Mouse (Mus musculus) liver, adult 2 months (tissue): ENCODE results near the gene Iqsec2. TPM values are rescaled to one million over a fixed set of nuclear protein-coding genes. Genes with fewer than 3 reads are reported as not detected.
A peak's percentile ranks its signal among the peaks of the same experiment; 100 is the strongest.

ENCODE experiments used
- DNase-seq: peaks from one replicate; pipeline ENCODE4 v3.0.0-alpha.2; 2011; ENCODE audit warnings: low read depth, low spot score; ENCODE audit errors: extremely low read depth
- H3K27ac ChIP-seq: fragments of 200-500 bp; replicated peaks from 2 replicates; pipeline ENCODE4 v1.5.1; 2012; ENCODE audit warnings: low read depth, mild to moderate bottlenecking, control low read depth, inconsistent platforms, low read length; ENCODE audit not compliant: insufficient read depth
- H3K27me3 ChIP-seq: fragments of 200-500 bp; 2 replicates; pipeline ENCODE4 v1.6.1; 2012; ENCODE audit warnings: mild to moderate bottlenecking, moderate library complexity, low read length, inconsistent platforms; ENCODE audit not compliant: control insufficient read depth, insufficient read depth
- H3K36me3 ChIP-seq: fragments of 200-500 bp; 2 replicates; pipeline ENCODE4 v1.6.1; 2012; ENCODE audit warnings: low read length, inconsistent platforms; ENCODE audit not compliant: control insufficient read depth, insufficient read depth
- H3K4me1 ChIP-seq: fragments of 200-500 bp; 2 replicates; pipeline ENCODE4 v1.6.1; 2011; ENCODE audit warnings: low read length; ENCODE audit not compliant: control insufficient read depth, insufficient read depth
- H3K4me3 ChIP-seq: fragments of 200-500 bp; 2 replicates; pipeline ENCODE4 v1.5.1; 2011; ENCODE audit warnings: low read depth, mild to moderate bottlenecking, control low read depth, low read length, moderate library complexity; ENCODE audit not compliant: insufficient read depth
- H3K79me2 ChIP-seq: fragments of 200-500 bp; 2 replicates; pipeline ENCODE4 v1.6.1; 2012; ENCODE audit warnings: inconsistent platforms, mild to moderate bottlenecking, low read length, moderate library complexity; ENCODE audit not compliant: control insufficient read depth, insufficient read depth
- H3K9ac ChIP-seq: fragments of 200-500 bp; 2 replicates; pipeline ENCODE4 v1.6.1; 2012; ENCODE audit warnings: low read depth, mild to moderate bottlenecking, control low read depth, inconsistent platforms, low read length
- CTCF ChIP-seq: fragments of 200-500 bp; IDR thresholded peaks from 2 replicates; pipeline ENCODE4 v1.5.1; 2011; ENCODE audit warnings: low read depth, low read length, control low read depth
- POLR2A ChIP-seq: fragments of 200-500 bp; IDR thresholded peaks from 2 replicates; pipeline ENCODE4 v1.6.1; 2011; ENCODE audit warnings: low read length, control low read depth; ENCODE audit not compliant: insufficient read depth; ENCODE audit errors: extremely low read depth
- WGBS: fragments of 180-500 bp; shearing (Covaris S2); methylation state at CpG from one replicate; pipeline ENCODE4 v1.1.7; 2018; 5-methylcytosine and 5-hydroxymethylcytosine counted together
- polyA plus RNA-seq: library from polyadenylated mRNA; depleted of rRNA; stranded (reverse); fragments of >200 nt; gene quantifications from 2 replicates; pipeline ENCODE4 v1.2.3, GENCODE M21; 2012
- total RNA-seq: library from RNA; depleted of rRNA; stranded (reverse); fragments of >200 nt; gene quantifications from 2 replicates; pipeline ENCODE4 v1.2.3, GENCODE M21; 2014

Gene Iqsec2
- total and polyA plus RNA-seq, 2 experiments: 4.8 to 11.5 TPM

GRCm38 (mm10) chrX:152172487-152172935 is 28.4 kb downstream of the Iqsec2 start:
- peak; percentile 23 for DNase-seq

DNA sequence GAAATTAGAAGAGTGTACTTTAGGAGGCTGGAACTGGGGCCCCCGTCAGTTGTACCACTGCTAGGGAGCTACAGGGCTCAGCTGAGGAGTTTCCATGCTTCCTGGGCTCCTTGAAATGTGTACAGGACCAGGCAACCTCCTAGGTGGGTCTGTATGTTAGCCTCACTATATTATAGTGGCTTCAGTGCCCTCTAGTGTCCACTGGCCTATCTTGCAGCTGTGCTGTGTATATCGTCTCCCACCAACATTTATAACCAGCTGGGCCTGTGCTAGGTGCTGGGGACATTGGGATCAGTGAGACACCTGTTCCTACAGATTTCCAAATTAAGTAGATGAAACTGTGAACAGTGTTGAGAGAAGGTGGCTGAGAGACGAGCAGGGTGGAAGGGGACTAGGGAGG is 31.2 kb downstream of the Iqsec2 start:
- Histone ChIP-seq H3K27me3 (no peaks in the 10 kb centered on the region), H3K36me3 (no peaks in the 10 kb centered on the region), H3K9ac (no peak overlapping the region), H3K27ac (no peak overlapping the region), H3K79me2 (no peaks in the 10 kb centered on the region; the same call in 1 of the 2 replicates), H3K4me3 (no peak overlapping the region), H3K4me1 (peaks cover 9% of the 10 kb centered on the region)
- DNase-seq: no peak
- WGBS: 41% methylated on average over 3 of the region's 3 CpGs
- TF ChIP-seq POLR2A (no peak), CTCF (peak; percentile 37; the same call in 1 of the 2 replicates)

More at GRCm38 (mm10) chrX:152172487-152172935, 28.4 kb downstream of the Iqsec2 start:
- Histone ChIP-seq H3K9ac (no peak overlapping the region), H3K36me3 (no peaks in the 10 kb centered on the region), H3K79me2 (no peaks in the 10 kb centered on the region; the same call in 1 of the 2 replicates), H3K27ac (no peak overlapping the region), H3K4me3 (no peak overlapping the region), H3K27me3 (no peaks in the 10 kb centered on the region), H3K4me1 (peaks cover 4% of the 10 kb centered on the region; the same call in 1 of the 2 replicates)
- TF ChIP-seq CTCF (no peak), POLR2A (no peak)
- 35% methylated on average over 3 of the region's 3 CpGs for WGBS

- Histone ChIP-seq H3K4me1 (peaks cover 6% of the 10 kb centered on the region), H3K79me2 (no peaks in the 10 kb centered on the region; the same call in 1 of the 2 replicates), H3K9ac (no peak overlapping the region), H3K27ac (no peak overlapping the region), H3K36me3 (no peaks in the 10 kb centered on the region), H3K4me3 (no peak overlapping the region), H3K27me3 (no peaks in the 10 kb centered on the region)
- TF ChIP-seq CTCF (no peak), POLR2A (no peak)
- DNase-seq: no peak
- WGBS: 98% methylated on average over 2 of the region's 2 CpGs
Observed at GRCm38 (mm10) chrX:152177897-152178296, 33.8 kb downstream of the Iqsec2 start.

- no peaks in the 10 kb centered on the region for H3K27me3 ChIP-seq
- peaks cover 6% of the 10 kb centered on the region for H3K4me1 ChIP-seq
- WGBS: 6% methylated on average over 8 of the region's 8 CpGs
- no peaks in the 10 kb centered on the region; the same call in 1 of the 2 replicates for H3K79me2 ChIP-seq
- H3K4me3 ChIP-seq: peak overlapping the region; percentile 93
- no peak for TF ChIP-seq CTCF
- TF ChIP-seq POLR2A: no peak
- H3K27ac ChIP-seq: peak overlapping the region; percentile 83
- peak overlapping the region; percentile 79 for H3K9ac ChIP-seq
- H3K36me3 ChIP-seq: no peaks in the 10 kb centered on the region
- peak; percentile 60 for DNase-seq
Observed at GRCm38 (mm10) chrX:152178843-152179545, 34.9 kb downstream of the Iqsec2 start.

DNA sequence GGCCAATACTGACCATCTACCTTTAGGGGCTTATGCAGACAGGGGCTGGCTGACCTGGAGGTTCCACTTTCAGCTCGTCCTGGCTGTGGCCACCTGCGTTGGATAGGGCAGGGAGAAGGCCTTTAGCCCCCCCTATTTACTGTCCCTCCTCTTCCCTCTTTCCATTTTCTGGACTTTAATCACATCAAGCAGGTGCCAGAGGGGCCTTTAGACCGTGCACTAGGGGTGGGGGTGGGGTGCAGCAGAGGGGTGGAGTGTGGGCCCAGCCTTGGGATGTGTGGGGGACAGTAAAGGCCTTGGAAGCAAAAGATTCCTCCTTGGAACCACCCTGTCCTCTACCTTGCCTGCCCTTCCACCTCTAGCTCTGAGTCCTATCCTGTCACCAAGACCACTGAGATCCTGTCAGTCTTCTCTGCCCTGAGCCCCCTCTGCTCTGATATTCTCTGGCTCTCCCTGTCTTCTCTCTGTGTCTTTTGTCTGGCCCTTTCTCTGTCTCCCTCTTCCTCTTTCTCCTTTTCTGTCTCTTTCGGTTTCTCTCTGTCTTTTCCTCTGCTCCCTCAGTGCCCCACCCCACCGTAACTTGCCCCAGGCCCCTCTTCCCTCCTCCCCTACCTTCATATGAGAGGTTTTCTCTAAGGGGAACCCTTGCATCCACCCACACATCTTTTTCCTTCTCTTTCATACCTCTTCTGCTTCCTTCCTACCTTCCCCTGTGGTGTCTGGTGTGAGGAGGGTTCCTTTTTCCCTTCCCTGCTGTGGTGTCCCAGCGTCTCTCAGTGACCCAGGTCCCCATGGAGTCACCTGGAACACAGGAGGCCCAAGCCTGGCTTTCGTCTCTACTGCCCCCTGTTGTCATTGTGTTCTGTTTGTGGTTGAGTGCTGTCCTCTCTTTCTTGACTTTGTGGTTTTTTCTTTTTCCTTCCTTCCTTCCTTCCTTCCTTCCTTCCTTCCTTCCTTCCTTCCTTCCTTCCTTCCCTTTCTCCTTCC is 35.9 kb downstream of the Iqsec2 start:
- 36% methylated on average over 7 of the region's 7 CpGs for WGBS
- Histone ChIP-seq H3K27ac (0 out of 2 replicates have a peak overlapping the region, but pooled peaks have one; percentile 24), H3K4me1 (peaks cover 6% of the 10 kb centered on the region), H3K79me2 (no peaks in the 10 kb centered on the region; the same call in 1 of the 2 replicates), H3K36me3 (no peaks in the 10 kb centered on the region), H3K4me3 (peak overlapping the region; percentile 93; the same call in 1 of the 2 replicates), H3K9ac (peak overlapping the region; percentile 44; the same call in 1 of the 2 replicates), H3K27me3 (no peaks in the 10 kb centered on the region)
- no peak for TF ChIP-seq POLR2A
- TF ChIP-seq CTCF: no peak
- peak; percentile 13 for DNase-seq
